Mouse (Mus musculus) E14TG2a.4 (cell line): ENCODE results near the gene Efcc1.

Experiments used
- H3K27me3 ChIP-seq: 2 replicates; pipeline ENCODE4 v1.6.1; 2014; ENCODE audit warnings: low read length, control low read depth; ENCODE audit not compliant: insufficient read depth
- H3K36me3 ChIP-seq: 2 replicates; pipeline ENCODE4 v1.6.1; 2014; ENCODE audit warnings: low read length, control low read depth; ENCODE audit not compliant: insufficient read depth
- H3K4me1 ChIP-seq: replicated peaks from 2 replicates; pipeline ENCODE4 v1.6.1; 2014; ENCODE audit warnings: low read depth, low read length, control low read depth
- H3K4me3 ChIP-seq: replicated peaks from 2 replicates; pipeline ENCODE4 v1.5.1; 2014; ENCODE audit warnings: mild to moderate bottlenecking, low read length
- H3K9me3 ChIP-seq: 2 replicates; pipeline ENCODE4 v1.6.1; 2014; ENCODE audit warnings: low read length, control low read depth
- CTCF ChIP-seq: conservative IDR thresholded peaks from 2 replicates; pipeline ENCODE4 v1.5.1; 2014; ENCODE audit warnings: low read length
- NANOG ChIP-seq: IDR thresholded peaks from 2 replicates; pipeline ENCODE4 v1.6.1; 2014; ENCODE audit warnings: borderline replicate concordance, low read length, mixed read lengths
- POU5F1 ChIP-seq: IDR thresholded peaks from 2 replicates; pipeline ENCODE4 v1.6.1; 2014; ENCODE audit warnings: low read length, borderline replicate concordance

Efcc1 gene

DNA sequence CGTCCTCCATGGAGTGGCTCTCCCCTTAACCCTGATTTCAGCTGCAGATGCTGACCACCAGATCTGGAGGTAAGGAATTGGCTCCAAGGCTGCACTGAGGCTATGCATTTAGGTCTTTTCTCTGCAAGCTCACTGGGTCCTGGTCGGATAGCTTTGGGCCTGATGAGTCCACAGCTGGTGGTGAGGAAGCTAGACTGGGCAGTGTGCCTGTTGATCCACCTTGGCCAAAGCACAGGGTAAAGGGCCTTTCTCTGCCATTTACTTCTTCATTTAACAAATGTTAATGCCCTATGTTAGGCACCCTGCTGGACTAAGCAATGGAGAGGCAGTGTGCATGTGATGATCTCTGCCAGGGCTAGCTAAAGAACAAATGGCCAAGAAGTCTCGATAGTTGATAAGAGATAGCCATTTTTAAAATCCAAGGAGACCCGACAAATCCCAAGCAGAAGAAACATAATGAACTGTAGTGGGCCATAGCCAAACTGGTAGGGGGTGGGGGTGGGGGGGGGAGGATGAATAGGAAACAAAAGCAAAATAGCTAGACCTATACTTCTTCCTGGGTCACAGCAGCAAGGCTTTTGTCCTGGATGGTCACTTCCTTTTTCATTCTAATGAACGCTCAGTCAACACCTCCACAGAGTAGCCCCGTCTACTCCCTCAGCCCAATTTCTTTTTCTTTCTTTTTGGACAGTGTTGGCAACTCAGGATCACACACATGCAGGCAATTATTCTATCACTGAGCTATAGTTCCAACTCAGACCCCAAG is 64.9 kb downstream of the Efcc1 start:
- Histone ChIP-seq H3K4me3 (0 out of 2 replicates have a peak overlapping the region, but pooled peaks have one; percentile 1), H3K4me1 (peaks cover 62% of the 10 kb centered on the region), H3K36me3 (peaks cover 8% of the 10 kb centered on the region), H3K27me3 (no peaks in the 10 kb centered on the region), H3K9me3 (0 out of 2 replicates have a peak, but pooled peaks cover 2% of the 10 kb centered on the region)
- TF ChIP-seq CTCF, result no peak
- no peak; the same call in 1 of the 2 replicates for TF ChIP-seq NANOG
- TF ChIP-seq POU5F1, result no peak

DNA sequence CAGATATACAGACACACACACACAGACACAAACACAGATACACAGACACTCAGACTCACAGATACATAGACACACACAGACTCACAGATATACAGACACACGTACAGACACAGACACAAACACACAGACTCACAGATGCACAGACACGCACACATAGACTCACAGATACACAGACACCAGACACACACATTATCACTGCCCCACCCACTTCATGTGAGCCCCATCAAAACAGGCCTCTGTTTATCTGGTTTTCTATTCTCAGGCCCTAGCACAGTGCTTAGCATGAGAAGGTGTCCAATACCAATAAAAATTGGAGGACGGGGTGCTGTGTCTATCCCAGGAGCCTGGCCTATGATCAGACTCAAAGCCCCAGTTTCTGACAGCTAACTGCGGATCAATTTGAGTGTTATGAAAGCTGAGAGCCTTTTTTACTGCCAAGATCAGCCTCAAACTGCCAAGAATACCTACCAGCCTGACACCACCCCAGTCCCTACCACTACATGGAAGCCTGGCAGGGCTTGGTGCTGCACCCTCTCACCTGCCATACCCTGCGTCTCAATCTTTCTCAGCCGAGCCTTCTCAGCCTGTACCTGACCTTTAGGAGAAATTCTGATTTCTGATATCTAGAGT is 65.7 kb downstream of the Efcc1 start:
- Histone ChIP-seq H3K27me3 (no peaks in the 10 kb centered on the region), H3K4me1 (peaks cover 54% of the 10 kb centered on the region), H3K36me3 (peaks cover 8% of the 10 kb centered on the region), H3K9me3 (0 out of 2 replicates have a peak, but pooled peaks cover 2% of the 10 kb centered on the region), H3K4me3 (no peak overlapping the region)
- no peak for TF ChIP-seq POU5F1
- TF ChIP-seq NANOG, result no peak
- no peak for TF ChIP-seq CTCF

DNA sequence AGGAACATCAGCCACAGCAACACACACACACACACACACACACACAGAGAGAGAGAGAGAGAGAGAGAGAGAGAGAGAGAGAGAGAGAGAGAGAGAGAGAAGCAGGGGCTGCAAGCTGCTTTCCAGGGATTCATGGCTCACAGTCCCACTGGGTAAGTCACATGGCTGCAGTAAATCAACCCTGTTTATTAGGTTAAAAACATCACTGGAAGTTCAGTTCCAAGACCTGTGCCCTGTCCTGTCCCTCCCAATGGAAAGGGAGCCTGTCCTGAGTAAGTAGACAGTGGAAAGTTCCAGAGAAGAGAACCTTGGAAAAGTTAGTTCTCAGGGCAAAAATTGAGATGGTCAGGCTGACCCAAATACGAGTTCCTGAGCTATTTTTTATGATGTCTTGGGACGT is 66.7 kb downstream of the Efcc1 start:
- H3K4me3 ChIP-seq, result no peak overlapping the region
- peaks cover 52% of the 10 kb centered on the region for H3K4me1 ChIP-seq
- TF ChIP-seq NANOG, result no peak
- TF ChIP-seq POU5F1, result no peak
- no peak for TF ChIP-seq CTCF
- no peaks in the 10 kb centered on the region for H3K27me3 ChIP-seq
- H3K36me3 ChIP-seq, result peaks cover 1% of the 10 kb centered on the region; the same call in 1 of the 2 replicates
- 0 out of 2 replicates have a peak, but pooled peaks cover 2% of the 10 kb centered on the region for H3K9me3 ChIP-seq

DNA sequence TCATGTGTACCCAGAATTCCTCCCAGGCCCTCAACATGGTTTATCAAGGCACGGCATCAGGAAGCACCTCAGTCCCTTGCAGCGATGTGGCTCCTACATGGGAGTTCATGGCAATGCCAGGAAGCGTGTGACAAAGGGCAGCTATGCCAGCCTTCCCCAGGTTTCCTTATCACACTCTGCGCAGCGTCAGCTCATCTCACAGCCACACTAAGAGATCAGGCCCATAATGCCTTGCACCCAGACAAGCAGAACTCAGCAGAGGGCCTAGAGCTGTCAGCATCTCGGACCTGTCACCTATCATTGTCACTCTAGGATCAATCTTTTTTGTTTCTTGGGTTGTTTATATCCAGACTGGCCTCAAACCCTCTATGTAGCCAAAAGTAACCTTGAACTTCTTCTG is 68.9 kb downstream of the Efcc1 start:
- Histone ChIP-seq H3K4me3 (no peak overlapping the region), H3K9me3 (0 out of 2 replicates have a peak, but pooled peaks cover 2% of the 10 kb centered on the region), H3K36me3 (no peaks in the 10 kb centered on the region; the same call in 1 of the 2 replicates), H3K27me3 (no peaks in the 10 kb centered on the region), H3K4me1 (peaks cover 34% of the 10 kb centered on the region)
- TF ChIP-seq NANOG (no peak), POU5F1 (no peak), CTCF (no peak)

DNA sequence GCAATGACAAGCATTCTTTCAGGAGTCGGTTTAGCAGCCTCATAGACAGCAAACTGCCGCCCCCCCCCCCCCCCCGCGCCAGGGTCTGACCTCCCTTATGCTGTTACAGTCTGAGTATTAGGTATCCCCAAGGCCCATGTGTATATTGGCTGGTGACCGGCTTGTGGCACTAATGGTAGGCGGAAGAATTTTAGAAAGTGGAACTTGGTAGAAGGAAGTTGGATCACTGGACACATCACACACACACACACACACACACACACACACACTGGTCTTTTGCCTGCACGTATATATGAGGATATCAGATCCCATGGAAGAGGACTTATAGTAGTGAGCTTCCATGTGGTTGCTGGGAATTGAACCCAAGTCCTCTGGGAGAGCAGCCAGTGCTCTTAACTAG is 71.8 kb downstream of the Efcc1 start:
- no peaks in the 10 kb centered on the region; the same call in 1 of the 2 replicates for H3K36me3 ChIP-seq
- peaks cover 8% of the 10 kb centered on the region for H3K4me1 ChIP-seq
- no peak for TF ChIP-seq CTCF
- TF ChIP-seq POU5F1, result no peak
- TF ChIP-seq NANOG, result no peak
- H3K9me3 ChIP-seq, result 0 out of 2 replicates have a peak, but pooled peaks cover 2% of the 10 kb centered on the region
- no peaks in the 10 kb centered on the region for H3K27me3 ChIP-seq
- no peak overlapping the region for H3K4me3 ChIP-seq

DNA sequence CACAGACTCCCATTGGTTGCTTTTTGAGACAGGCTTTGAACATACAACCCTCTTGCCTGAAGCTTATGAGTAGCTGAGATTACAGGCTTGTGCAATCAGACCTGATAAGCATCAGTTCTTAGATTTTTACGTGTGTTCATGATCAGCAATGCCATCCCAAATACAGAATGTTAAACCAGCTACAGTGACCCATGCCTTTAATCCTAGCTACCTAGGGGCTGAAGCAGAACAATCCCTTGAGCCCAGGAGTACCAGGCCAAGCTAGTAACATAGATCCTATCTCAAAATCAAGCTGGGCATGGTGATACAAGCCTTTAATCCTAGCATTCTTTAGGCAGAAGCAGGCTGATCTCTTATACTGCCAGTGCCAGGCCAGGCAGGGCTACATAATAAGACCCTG is 73.4 kb downstream of the Efcc1 start:
- Histone ChIP-seq H3K4me1 (peaks cover 3% of the 10 kb centered on the region; the same call in 1 of the 2 replicates), H3K36me3 (0 out of 2 replicates have a peak, but pooled peaks cover 3% of the 10 kb centered on the region), H3K9me3 (no peaks in the 10 kb centered on the region), H3K27me3 (no peaks in the 10 kb centered on the region), H3K4me3 (no peak overlapping the region)
- TF ChIP-seq CTCF, result no peak
- TF ChIP-seq POU5F1, result no peak
- TF ChIP-seq NANOG, result no peak

DNA sequence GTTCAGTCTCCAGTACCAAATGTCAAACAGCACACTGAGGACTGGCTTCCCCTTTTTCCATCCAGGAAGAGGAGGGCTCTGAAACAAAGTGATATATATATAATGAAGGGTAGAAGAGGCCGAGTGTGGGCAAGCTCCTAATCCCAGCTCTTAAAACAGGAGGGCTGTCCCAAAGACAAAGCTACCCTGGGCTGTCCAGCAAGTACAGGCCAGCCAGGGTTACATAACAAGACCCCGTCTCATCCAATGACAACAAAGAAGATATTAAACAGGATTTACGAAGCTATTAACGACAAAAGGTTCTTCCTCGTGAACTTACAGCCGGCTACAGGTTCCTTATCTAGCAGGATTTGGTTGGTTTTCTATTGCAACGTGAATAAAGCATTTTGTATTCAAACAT is 74.2 kb downstream of the Efcc1 start:
- TF ChIP-seq CTCF (no peak), NANOG (no peak), POU5F1 (no peak)
- Histone ChIP-seq H3K4me1 (peaks cover 3% of the 10 kb centered on the region; the same call in 1 of the 2 replicates), H3K9me3 (no peaks in the 10 kb centered on the region), H3K36me3 (0 out of 2 replicates have a peak, but pooled peaks cover 3% of the 10 kb centered on the region), H3K27me3 (peaks cover 7% of the 10 kb centered on the region), H3K4me3 (no peak overlapping the region)

DNA sequence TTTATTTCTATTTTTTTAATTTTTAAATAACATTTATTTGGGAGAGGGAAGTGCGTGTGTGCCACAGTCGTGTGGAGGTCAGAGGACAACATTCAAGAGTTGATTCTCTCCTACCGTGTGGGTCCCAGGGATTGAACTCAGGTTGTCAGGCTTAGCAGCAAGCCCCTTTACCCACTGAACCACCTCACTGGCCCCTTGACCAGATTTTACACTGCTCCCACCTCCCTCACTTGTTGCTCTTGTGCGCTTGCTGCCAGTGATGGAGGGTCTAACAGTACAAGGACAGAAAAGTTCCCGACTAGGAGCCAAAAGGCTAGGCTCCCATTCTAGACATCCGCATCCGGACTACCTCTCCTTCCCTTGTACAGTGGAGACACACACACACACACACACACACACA is 74.8 kb downstream of the Efcc1 start:
- H3K4me1 ChIP-seq, result peaks cover 6% of the 10 kb centered on the region
- H3K9me3 ChIP-seq, result no peaks in the 10 kb centered on the region

More for the DNA sequence above, 74.8 kb downstream of the Efcc1 start:
- TF ChIP-seq NANOG (no peak), CTCF (no peak), POU5F1 (no peak)
- Histone ChIP-seq H3K36me3 (0 out of 2 replicates have a peak, but pooled peaks cover 3% of the 10 kb centered on the region), H3K27me3 (peaks cover 12% of the 10 kb centered on the region), H3K4me3 (no peak overlapping the region)
